Mouse (Mus musculus): Measurements from ENCODE around the gene Gm19684.

DNA sequence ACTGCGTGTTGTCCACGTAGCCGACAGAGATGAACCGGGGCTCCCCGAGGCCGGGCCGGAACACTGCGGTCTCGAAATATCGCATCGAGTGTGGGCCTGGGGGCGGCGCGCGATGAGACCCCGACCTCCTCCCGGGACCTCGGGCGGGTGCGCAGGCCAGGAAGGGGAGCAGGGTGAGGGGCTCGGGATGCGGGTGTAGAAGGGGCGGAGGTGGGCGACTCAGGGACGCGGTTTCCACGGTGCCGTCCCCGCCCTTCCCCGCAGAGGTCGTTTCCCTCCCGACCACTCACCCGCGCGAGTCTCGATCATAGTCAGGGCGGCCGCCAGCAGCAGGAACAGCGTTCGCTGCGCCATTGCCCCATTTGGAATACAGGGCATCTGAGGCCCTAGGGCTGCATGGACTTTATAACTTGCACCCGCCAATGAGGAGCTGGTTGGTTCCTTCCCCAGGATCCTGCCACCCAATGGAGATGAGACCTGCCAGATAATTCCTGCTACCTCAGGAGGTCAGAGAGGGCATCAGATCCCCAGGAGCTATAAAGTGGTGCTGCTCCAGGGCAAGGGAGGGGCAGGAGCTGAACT, 37.5 kb upstream of the Gm19684 start:
- TF ChIP-seq GATA1 (IDR thresholded peaks at IDR 0.05; ENCODE audit: borderline replicate concordance, low read length) (no peak), FLI1 (IDR thresholded peaks at IDR 0.05; ENCODE audit: low read length) (no peak)

All from megakaryocyte, embryonic 14.5 days (primary cell).